Mouse (Mus musculus): ENCODE data around the gene Ern1. TPM values are rescaled to one million over a fixed set of nuclear protein-coding genes. Genes with fewer than 3 reads are reported as not detected.

Ern1 gene
- polyA plus RNA-seq, 1 experiment: 11.8 TPM

GRCm38 (mm10) chr11:106485611-106486010, 2.0 kb downstream of the Ern1 start:
- no peak for DNase-seq (ENCODE audit: low read depth, low spot score)
- WGBS: 67% methylated on average over 4 of the region's 4 CpGs

- WGBS: 83% methylated on average over 4 of the region's 4 CpGs
Measured at GRCm38 (mm10) chr11:106484875-106485274, 2.8 kb downstream of the Ern1 start.

GRCm38 (mm10) chr11:106482867-106483266, 4.8 kb downstream of the Ern1 start:
- DNase-seq (ENCODE audit: low read depth, low spot score): no peak
- WGBS: 79% methylated on average over 8 of the region's 8 CpGs

More at GRCm38 (mm10) chr11:106484875-106485274, 2.8 kb downstream of the Ern1 start:
- DNase-seq (ENCODE audit: low read depth, low spot score): no peak

- DNase-seq (ENCODE audit: low read depth, low spot score): no peak
Measured at GRCm38 (mm10) chr11:106481651-106482050, 6.0 kb downstream of the Ern1 start.

GRCm38 (mm10) chr11:106480530-106480885, 7.1 kb downstream of the Ern1 start:
- no peak for DNase-seq (ENCODE audit: low read depth, low spot score)
- WGBS: 31% methylated on average over 3 of the region's 3 CpGs

More at GRCm38 (mm10) chr11:106481651-106482050, 6.0 kb downstream of the Ern1 start:
- WGBS: 67% methylated on average over 4 of the region's 4 CpGs

- 68% methylated on average over 9 of the region's 9 CpGs for WGBS
- DNase-seq (ENCODE audit: low read depth, low spot score): no peak
Measured at GRCm38 (mm10) chr11:106479619-106480529, 7.8 kb downstream of the Ern1 start.

GRCm38 (mm10) chr11:106478745-106479144, 8.9 kb downstream of the Ern1 start:
- no peak for DNase-seq (ENCODE audit: low read depth, low spot score)
- WGBS: 78% methylated on average over 1 of the region's 1 CpGs

- 90% methylated on average over 4 of the region's 4 CpGs for WGBS
- no peak for DNase-seq (ENCODE audit: low read depth, low spot score)
Measured at GRCm38 (mm10) chr11:106477505-106478160, 10.0 kb downstream of the Ern1 start.

- 32% methylated on average over 1 of the region's 1 CpGs for WGBS
- DNase-seq (ENCODE audit: low read depth, low spot score): no peak
Measured at GRCm38 (mm10) chr11:106475309-106475708, 12.3 kb downstream of the Ern1 start.

GRCm38 (mm10) chr11:106471629-106472028, 16.0 kb downstream of the Ern1 start:
- DNase-seq (ENCODE audit: low read depth, low spot score): no peak
- WGBS: 96% methylated on average over 1 of the region's 1 CpGs

GRCm38 (mm10) chr11:106468509-106468908, 19.1 kb downstream of the Ern1 start:
- DNase-seq (ENCODE audit: low read depth, low spot score): no peak
- WGBS: 44% methylated on average over 1 of the region's 1 CpGs

GRCm38 (mm10) chr11:106465932-106466331, 21.7 kb downstream of the Ern1 start:
- no peak for DNase-seq (ENCODE audit: low read depth, low spot score)
- 83% methylated on average over 4 of the region's 4 CpGs for WGBS

- 92% methylated on average over 1 of the region's 1 CpGs for WGBS
- no peak for DNase-seq (ENCODE audit: low read depth, low spot score)
Measured at GRCm38 (mm10) chr11:106465545-106465903, 22.1 kb downstream of the Ern1 start.

GRCm38 (mm10) chr11:106464681-106465544, 22.7 kb downstream of the Ern1 start:
- WGBS: 45% methylated on average over 4 of the region's 4 CpGs
- DNase-seq (ENCODE audit: low read depth, low spot score): no peak

- WGBS: 72% methylated on average over 5 of the region's 5 CpGs
- no peak for DNase-seq (ENCODE audit: low read depth, low spot score)
Measured at GRCm38 (mm10) chr11:106463845-106464244, 23.8 kb downstream of the Ern1 start.

- peak; percentile 64 for DNase-seq (ENCODE audit: low read depth, low spot score)
- WGBS: 21% methylated on average over 3 of the region's 3 CpGs
Measured at GRCm38 (mm10) chr11:106462309-106462708, 25.3 kb downstream of the Ern1 start.

GRCm38 (mm10) chr11:106461145-106461932, 26.3 kb downstream of the Ern1 start:
- 79% methylated on average over 5 of the region's 5 CpGs for whole genome bisulfite sequencing

GRCm38 (mm10) chr11:106460671-106461070, 27.0 kb downstream of the Ern1 start:
- WGBS: 94% methylated on average over 1 of the region's 1 CpGs
- DNase-seq (ENCODE audit: low read depth, low spot score): no peak

More at GRCm38 (mm10) chr11:106461145-106461932, 26.3 kb downstream of the Ern1 start:
- no peak for DNase-seq (ENCODE audit: low read depth, low spot score)

GRCm38 (mm10) chr11:106458540-106458939, 29.1 kb downstream of the Ern1 start:
- no peak for DNase-seq (ENCODE audit: low read depth, low spot score)
- WGBS: 89% methylated on average over 4 of the region's 4 CpGs

Data from large intestine, adult 2 months (tissue).